ENCODE assay signal across 17 mouse cellular contexts in the genomic region with DNA sequence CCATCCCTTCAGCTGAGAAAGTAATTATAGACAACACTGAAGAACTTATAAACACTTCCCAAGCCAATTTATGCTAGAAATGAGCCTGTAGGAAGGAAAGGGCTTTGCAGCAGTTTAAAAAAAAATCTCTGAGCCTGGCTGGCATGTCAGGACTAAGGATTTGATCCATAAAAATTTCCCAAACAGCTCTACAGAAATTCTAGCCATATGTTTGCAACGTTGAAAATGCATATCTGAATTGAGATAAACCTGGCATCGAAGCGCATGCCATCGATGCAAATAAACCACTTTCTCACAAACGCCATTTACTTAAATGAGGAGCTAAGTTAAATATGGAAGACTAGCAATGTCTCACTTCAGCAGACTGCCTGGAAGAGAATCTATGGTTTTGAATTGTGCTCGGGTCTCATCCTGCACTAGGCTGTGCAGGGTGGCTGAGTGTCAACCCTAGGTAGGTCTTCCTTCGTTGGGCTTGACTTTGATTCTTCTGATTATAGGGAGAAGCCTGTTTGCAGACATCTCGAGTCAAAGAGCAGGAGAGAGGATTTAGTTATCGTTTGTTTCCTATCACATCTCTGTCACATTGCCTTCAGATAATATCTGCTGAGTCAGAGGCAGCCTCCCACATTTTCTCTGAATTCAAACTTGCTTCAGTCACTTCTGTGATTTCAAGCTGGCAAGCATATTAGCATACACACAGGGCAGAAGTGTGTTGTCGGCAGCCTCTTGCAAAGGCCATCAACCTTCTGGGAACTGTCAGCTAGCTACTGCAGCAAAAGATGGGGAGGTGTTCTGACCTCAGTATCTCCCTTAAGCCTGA.
DNase-seq lines count a peak whose midpoint lies in the region; ATAC-seq and TF ChIP-seq lines count a peak whose summit lies in the region.
"Had no signal": no experiment of that assay in that cellular context is flagged by ENCODE, and none has a peak within 500 bp of the region (broad histone marks: within the 10 kb centered on the region; RNA-seq: fewer than 3 reads in every experiment).

No protein-coding gene starts in this region.

- H3K9ac ChIP-seq in forebrain, embryonic 13.5 days = no peak overlapping the region
- H3K9ac ChIP-seq: embryonic facial prominence, embryonic 12.5 days; hindbrain, embryonic 14.5 days had no signal

- WGBS in forebrain, embryonic 13.5 days = 90% methylated on average over 10 of the region's 10 CpGs
- 91% methylated on average over 10 of the region's 10 CpGs for WGBS in forebrain, embryonic 10.5 days

- TF ChIP-seq CTCF in cortical plate, adult 2 months (IDR thresholded peaks at IDR 0.05; ENCODE audit: extremely low read depth, insufficient read depth, low read length) = no peak

- H3K27me3 ChIP-seq in forebrain, embryonic 13.5 days = no peaks in the 10 kb centered on the region
- no peaks in the 10 kb centered on the region for H3K27me3 ChIP-seq in forebrain, embryonic 10.5 days (ENCODE audit: poor library complexity, severe bottlenecking)
- H3K27me3 ChIP-seq: embryonic facial prominence, embryonic 12.5 days had no signal

- no peaks in the 10 kb centered on the region for H3K9me3 ChIP-seq in forebrain, embryonic 13.5 days (replicated peaks)
- H3K9me3 ChIP-seq in forebrain, embryonic 10.5 days = no peaks in the 10 kb centered on the region
- H3K9me3 ChIP-seq: embryonic facial prominence, embryonic 12.5 days had no signal

- no peaks in the 10 kb centered on the region for H3K4me1 ChIP-seq in forebrain, embryonic 13.5 days
- no peaks in the 10 kb centered on the region for H3K4me1 ChIP-seq in forebrain, embryonic 10.5 days
- peaks cover 6% of the 10 kb centered on the region; the same call in 1 of the 2 replicates for H3K4me1 ChIP-seq in cortical plate, adult 2 months (ENCODE audit: control insufficient read depth, insufficient read depth, low read length)
- H3K4me1 ChIP-seq: embryonic facial prominence, embryonic 12.5 days had no signal

- no peak overlapping the region for H3K4me3 ChIP-seq in forebrain, embryonic 13.5 days
- no peak overlapping the region for H3K4me3 ChIP-seq in forebrain, embryonic 10.5 days
- H3K4me3 ChIP-seq in cortical plate, adult 2 months (ENCODE audit: insufficient read depth, low read length) = no peak overlapping the region
- H3K4me3 ChIP-seq: embryonic facial prominence, embryonic 12.5 days had no signal

- no peak for TF ChIP-seq POLR2A in cortical plate, adult 2 months (IDR thresholded peaks at IDR 0.05; ENCODE audit: extremely low read depth, insufficient read depth, low read length)

- H3K4me2 ChIP-seq in forebrain, embryonic 13.5 days = no peak overlapping the region
- H3K4me2 ChIP-seq: embryonic facial prominence, embryonic 12.5 days; hindbrain, embryonic 14.5 days had no signal

- DNase-seq in forebrain, embryonic 10.5 days (ENCODE audit: extremely low spot score, low spot score) = no peak
- DNase-seq in left cerebral cortex, adult 18-20 months (ENCODE audit: low spot score in 2 of 2) = peak; percentile 2 to 35
- DNase-seq in right cerebral cortex, postnatal 14 days = peak; percentile 7
- no peak for DNase-seq in testis, postnatal 14 days (ENCODE audit: low spot score)
- no peak for DNase-seq in adrenal gland, postnatal 10 days
- DNase-seq in spleen, postnatal 14 days (ENCODE audit: low spot score in 2 of 2) = no peak
- DNase-seq: cerebellum, postnatal 14 days; heart, adult 18-20 months; kidney, adult 11 months; kidney, postnatal 36 days; lung, adult 2 months; thymus, adult 2 months had no signal

- H3K27ac ChIP-seq in forebrain, embryonic 13.5 days = no peak overlapping the region
- no peak overlapping the region for H3K27ac ChIP-seq in forebrain, embryonic 10.5 days
- peak overlapping the region; percentile 92 for H3K27ac ChIP-seq in cortical plate, adult 2 months (ENCODE audit: insufficient read depth, low read length)
- H3K27ac ChIP-seq: embryonic facial prominence, embryonic 12.5 days; hindbrain, embryonic 14.5 days; macrophage had no signal

- no peaks in the 10 kb centered on the region for H3K36me3 ChIP-seq in forebrain, embryonic 13.5 days (ENCODE audit: poor library complexity, severe bottlenecking)
- no peaks in the 10 kb centered on the region for H3K36me3 ChIP-seq in forebrain, embryonic 10.5 days (replicated peaks)
- H3K36me3 ChIP-seq: embryonic facial prominence, embryonic 12.5 days had no signal

- ATAC-seq in forebrain, embryonic 13.5 days = peak; percentile 66; the same call in 1 of the 2 replicates

Comparison
In these comparisons a context has a peak if more than half of its experiments do, and no peak if none do; other contexts are left out.
1. DNase-seq: peak in left cerebral cortex, adult 18-20 months (2 of 2) and right cerebral cortex, postnatal 14 days (single experiment); none in forebrain, embryonic 10.5 days (single experiment), testis, postnatal 14 days (single experiment), adrenal gland, postnatal 10 days (single experiment) and spleen, postnatal 14 days (0 of 2).